Mouse (Mus musculus): ENCODE data around the gene Phf1.
"Not testable (repeated sequence)": the region's sequence is repeated elsewhere in the genome, so short reads cannot be mapped to it uniquely, and the experiment has no call there.

Gene Phf1

DNA sequence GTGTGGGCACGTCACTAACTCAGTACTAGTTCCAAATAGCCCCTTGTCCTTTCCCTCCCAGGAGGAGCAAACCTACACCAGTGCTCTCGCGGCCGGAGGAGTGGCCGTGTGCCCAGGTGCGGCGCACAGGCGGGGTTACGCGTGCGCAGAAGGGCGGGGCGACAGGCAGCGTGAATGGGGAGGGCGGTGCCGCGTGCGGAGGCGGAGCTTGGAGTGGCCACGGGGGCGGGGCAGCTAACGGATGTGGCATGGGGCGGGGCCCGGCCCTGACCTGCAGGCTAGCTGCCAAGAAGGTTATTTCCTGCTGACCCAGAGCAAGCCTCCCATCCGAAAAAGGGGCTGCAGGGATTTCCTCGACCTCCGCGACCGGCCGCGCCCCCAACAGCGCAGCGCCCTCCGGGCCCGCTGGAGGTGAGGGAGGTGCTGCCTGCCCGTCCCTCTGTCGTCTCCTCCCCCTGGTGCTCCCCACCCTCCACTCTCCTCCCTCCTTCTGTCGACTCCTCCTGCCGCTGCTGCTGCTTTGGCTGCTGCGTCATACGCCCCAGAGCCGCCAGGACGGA, at the start of gene Phf1:
Gene Phf1, plus strand, starts transcription at position 214 of the 560 bp plus-strand sequence.
- peak; percentile 72 for DNase-seq (ENCODE audit: low read depth)

DNA sequence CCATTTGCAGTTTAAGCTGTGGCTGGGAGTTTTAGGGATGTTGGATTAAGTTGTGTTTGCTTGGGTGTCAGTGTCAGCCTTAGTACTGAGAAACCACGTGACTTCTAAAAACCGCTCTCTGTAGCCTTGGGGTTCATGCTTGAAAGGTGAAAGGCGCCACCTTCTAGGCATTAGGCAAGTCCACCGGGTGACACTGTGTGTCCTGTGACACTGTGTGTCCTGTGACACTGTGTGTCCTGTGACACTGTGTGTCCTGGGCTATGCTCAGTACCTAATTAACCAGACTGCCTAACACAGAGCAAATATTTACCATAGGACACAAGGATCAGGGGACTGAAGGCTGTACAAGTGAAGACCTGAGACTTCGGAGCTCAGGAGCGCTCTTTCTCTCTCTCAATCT, 49.3 kb upstream of the Phf1 start:
- DNase-seq (ENCODE audit: low read depth): no peak

DNA sequence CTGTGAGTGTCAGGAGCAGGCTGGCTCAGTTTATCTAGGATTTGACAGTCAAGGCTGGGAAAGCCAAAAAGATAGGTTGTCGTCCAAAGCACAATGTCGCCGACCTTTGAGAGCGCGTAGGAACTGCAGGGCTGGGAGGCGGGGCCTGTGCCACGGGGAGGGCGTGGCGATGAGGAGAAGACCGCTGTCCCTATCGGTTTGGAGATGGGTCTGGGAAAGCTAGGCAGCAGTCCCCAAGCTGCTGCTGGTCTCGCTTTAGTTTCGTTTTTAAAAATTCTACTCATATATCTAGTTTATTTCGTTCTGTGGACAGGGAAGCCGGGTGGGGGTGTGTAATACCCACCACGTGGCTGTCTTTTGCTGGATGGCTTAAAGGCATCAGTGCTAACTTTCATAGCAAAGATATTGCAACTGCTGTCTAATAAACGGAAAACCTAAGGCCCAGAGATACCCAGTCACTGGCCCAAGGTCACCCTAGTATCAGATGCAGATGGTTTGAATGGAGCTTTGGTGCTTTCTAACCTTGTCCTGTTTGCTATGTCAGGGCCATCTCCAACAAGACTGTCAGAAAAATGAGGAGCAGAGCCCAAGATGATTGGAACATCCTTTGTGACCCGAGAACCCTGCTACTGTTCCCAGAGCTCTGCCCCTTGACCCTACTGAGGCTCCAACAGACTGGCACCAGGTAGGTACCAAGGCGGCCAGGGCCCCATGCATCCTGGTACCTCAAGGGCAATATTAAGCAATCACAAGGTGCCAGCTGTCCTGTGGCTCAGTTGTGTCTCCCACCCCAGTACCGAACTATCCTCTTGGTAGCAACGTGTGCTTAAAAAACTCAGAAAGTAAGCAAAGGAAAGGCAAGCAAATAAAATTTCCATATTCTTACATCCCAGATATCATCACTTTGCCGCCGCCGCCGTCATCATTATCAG, 47.6 kb upstream of the Phf1 start:
- DNase-seq (ENCODE audit: low read depth): peak; percentile 57

DNA sequence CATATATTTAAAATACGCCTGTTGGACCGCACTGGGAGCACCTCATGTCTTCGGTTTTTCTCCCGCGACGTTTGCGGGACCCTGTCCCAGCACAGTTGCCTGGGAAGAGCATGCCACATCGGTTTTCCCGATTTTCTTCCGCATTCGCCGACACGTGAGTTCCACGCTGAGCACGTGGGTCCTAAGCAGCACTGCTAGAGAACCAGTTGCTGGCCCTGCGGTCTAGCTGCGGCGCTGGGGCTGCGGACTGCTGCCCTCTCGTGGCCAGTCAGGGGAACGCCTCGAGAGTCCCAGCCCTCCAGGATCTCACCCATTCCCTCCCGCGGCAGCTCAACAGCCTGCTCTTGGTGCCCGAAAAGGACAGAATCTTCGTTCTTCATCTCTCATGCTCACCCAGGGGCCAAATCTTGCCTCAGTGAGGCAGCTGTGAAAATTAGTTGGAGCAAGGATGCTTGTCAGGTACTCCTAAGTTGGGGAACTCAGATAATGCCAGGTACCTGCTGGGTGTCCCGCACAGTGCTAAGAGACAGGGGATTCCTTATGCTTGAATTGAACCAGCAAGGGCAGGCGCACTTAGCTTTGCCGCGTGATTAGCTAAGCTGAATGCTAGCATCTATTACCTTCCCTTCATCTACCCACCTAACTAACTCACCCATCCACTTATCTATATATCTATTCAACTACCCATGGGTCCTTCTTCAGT, 46.7 kb upstream of the Phf1 start:
- DNase-seq (ENCODE audit: low read depth): peak; percentile 73

DNA sequence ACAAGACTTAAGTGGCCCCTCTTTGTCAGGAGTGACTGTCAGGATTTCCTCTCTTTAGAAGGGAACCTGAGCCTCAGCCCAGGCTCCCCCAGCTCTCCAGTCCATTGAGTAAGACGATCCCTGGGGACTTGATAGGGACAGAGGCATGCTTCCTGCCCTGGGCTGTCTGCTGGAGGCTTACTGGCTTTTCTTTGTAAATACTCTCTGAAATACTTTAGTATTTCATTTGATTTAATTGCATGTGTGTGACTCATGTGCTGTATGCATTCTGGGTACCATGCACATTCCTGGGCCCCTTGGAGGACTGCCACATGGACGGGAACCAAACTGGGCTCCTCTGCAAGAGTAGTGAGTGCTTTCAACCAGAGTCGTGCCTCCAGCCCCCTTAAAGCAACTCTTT, 44.9 kb upstream of the Phf1 start:
- peak; percentile 35 for DNase-seq (ENCODE audit: low read depth)

DNA sequence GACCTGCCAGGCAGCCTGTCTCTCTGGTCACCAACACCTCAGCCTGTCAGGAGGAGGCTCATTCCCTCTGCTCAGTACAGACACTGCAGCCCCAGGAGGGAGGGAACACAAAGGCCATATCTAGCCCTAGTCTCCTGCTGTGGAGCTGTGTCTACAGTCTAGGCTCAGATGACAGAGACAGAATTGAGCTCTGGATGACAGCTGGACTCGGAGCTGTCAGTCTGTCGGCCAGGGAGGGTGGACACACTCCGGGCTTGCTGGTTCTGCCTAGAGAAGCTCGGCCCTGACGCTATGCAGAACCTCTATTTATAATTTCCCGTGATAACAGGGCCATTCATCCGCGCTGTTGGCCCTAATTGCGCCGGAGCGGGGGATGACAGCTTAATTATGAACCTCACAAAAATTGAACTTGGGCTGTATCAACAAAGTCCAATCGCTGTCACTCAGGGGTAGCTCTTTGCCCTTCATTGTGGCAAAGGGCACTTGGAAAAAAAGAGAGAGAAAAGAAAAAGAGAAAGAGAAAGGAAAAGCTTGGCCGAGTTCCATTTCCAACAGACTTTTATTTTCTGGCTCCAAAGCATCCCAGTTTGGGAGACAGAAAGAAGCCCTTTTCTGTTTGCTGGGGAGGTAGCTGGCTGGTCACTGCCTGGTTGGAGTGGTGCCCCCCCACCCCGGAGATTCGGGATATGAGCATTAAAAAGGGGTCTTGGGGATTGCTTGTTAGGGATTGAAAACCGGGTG, 40.0 kb upstream of the Phf1 start:
- DNase-seq (ENCODE audit: low read depth): no peak

DNA sequence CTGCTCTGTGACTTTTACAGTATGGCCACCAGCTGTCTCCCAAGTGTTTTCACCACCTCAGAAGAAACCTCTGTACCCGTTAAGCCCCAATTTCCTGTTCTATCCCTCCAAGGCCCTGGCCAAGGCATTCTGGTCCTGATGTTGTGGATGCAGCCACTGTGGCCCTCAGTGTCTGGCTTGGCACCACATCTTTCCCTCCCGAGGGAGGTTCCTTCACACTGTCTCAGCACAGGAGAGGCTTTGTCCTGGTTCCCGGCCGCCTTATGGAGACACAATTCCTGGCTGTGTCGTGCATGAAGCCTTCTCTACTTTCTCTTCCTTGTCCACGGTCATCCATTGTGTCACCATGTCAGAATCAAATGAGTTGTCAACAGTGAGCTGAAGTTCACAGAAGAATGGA, 39.4 kb upstream of the Phf1 start:
- no peak for DNase-seq (ENCODE audit: low read depth)

DNA sequence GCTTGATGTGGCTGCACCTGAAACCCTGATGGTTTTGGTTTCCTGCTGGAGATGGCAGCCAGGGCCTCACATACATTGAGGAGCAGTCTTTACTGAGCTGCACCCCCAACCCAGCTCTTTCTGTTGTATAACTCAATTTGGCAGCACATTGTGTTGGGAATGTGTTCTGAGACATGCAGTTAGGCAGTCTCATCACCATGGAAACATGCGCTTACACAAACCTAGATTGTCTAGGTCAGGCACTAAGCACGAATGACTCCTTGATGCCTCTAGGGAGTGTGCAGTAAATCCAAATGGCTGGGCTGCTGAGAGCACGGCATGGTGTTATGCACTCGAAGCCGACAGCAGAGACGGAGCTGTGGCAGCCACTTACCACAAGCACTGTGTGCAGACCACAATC, 38.5 kb upstream of the Phf1 start:
- no peak for DNase-seq (ENCODE audit: low read depth)

DNA sequence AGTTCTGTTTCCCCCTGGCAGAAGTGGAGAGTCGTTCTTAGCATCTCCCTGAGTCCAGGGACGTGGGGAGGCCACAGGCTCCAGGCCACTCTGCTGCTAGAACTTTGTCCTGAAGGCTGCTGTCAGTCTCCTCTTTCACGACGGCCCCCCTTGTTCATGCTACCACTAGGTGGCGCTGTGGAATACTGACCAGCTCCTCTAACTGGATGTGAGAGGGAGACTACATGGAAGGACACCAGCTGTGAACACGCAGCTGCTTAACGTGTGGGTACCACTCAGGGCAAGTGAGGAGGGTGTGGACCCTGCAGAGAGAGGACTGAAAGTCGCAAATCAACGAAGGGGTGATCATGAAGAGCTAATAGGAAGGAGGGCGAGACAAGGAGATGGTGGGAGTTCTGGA, 37.3 kb upstream of the Phf1 start:
- no peak for DNase-seq (ENCODE audit: low read depth)

DNA sequence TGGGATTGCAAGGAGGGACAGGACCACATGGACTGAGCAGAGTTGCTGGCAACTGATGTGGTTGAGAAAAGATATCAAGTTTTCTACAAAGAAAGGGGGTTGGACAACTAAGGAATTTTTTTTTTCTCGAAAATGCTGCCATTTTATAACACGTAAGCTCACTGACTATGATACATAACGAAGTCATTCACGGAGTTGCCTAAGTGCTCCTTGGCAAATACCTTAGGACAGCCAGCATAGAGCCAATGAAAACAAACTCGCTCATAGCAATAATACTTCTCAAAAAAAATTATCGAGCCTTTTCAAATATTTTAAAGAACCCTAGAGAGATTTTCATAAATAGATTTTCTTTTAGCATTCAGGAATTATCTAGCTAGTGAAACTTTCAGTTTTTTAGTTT, 31.9 kb upstream of the Phf1 start:
- peak; percentile 69 for DNase-seq (ENCODE audit: low read depth)

DNA sequence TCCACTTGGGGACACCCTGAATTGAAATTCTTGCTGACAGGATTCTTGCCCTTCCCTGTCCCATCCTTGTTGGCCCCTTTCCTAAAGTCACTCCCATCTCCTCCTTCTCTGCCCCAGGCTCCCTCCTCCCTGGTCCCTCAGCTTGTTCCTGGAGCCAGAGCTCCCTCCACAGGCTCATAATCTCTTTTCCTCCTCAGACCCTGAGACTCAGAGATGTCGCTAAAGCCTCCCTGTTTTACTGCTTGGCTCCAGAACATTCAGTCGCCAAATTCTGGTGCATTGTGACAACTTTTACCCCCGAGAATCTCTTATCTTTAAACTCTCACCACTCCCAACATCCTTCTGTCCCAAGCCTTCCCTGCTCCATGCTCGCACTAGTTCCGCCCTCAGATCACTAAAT, 28.5 kb upstream of the Phf1 start:
- DNase-seq (ENCODE audit: low read depth): no peak

DNA sequence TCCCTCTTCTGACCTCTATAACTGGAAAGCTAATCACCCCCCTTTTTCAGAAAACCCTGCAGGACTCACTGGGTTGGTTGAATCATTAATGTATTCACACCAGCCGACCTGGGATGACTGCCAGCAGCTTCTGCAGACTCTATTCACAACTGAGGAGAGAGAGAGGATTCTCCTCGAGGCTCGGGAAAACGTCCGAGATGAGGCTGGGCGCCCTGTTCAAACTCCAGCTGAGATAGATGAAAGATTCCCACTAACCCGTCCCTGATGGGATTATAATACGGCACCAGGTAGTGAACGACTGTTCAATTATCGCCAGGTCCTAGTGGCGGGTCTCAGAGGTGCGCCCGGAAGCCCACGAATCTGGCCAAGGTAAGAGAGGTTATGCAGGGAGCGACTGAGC, 25.3 kb upstream of the Phf1 start:
- DNase-seq (ENCODE audit: low read depth): not testable (repeated sequence)

DNA sequence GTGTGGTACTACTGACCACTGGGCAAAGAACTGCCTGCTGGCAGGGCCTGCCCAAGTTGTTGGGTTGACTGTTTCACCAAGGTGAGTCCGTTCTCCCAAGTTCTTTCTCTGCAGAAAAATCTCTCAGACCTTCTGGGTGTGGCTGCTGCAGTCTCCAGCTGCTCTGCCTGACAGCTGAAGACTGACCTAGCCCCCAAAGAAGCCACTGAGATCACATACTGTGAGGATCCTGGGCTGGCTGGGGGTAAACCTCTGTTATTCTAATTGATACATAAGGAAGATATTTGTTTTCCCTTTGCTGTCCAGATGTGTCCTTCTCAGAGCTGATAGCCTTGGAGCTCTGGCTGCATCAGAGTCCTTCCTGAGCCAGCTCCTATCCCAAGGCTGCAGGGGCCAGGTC, 17.6 kb upstream of the Phf1 start:
- DNase-seq (ENCODE audit: low read depth): no peak

DNA sequence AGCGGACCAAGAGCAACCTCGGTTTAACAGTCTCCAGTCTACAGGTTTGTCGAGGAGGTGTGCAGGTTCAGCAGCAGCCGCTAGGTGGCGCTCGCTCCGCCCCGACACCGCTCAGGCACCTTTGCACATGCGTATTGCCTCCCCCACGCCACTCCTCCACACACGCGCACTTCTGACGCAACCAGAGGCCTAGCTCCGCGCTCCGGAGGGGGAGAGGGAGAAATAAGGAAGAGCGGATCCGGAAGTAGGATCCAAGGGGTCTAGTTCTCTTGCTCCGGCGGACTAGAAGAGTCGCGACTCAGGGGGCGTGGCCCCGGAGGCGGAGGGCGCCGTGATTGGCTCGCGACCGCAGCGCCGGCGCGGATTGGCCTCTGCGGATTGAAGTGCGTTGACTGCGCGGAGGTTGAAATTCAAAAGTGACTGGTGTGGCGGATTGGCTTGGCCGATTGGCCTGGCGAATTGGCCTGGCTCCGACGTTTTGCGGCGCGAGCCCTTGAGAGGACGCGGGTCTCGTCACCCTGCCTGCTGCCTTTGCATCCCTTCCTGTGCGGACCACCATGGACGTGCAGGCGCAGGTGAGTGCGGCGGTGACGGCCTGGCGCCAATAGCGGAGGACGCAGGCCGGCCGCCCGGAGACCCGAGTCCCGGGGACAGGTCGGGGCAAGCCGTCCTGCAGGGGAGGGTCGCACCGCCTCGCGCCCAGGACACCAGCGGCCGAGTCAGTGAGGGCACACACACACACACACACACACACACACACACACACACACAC, 16.0 kb upstream of the Phf1 start, which contains the start of gene Kifc5b:
Gene Kifc5b, plus strand, starts transcription at position 381 of the 772 bp plus-strand sequence.
- peak; percentile 97 for DNase-seq (ENCODE audit: low read depth)

DNA sequence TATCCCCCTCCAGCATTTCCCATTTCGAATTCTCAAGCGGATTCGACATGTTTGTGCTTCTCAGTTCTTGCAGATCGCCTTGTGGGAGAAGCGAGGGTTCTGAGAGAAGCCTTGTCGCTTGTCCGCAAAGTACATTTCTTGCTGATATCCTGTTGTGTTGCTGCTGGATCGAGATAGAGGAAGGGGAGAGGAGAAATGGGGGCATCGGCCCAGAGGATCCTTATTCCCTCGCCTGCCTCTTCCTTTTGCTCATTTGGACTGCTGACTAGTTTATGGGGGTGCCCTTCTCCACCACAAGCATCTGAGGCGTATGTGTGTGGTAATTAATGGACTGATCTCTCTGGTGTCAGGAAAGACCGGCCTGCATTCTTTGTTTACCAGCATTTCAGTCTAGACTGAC, 15.3 kb upstream of the Phf1 start:
- not testable (repeated sequence) for DNase-seq (ENCODE audit: low read depth)

DNA sequence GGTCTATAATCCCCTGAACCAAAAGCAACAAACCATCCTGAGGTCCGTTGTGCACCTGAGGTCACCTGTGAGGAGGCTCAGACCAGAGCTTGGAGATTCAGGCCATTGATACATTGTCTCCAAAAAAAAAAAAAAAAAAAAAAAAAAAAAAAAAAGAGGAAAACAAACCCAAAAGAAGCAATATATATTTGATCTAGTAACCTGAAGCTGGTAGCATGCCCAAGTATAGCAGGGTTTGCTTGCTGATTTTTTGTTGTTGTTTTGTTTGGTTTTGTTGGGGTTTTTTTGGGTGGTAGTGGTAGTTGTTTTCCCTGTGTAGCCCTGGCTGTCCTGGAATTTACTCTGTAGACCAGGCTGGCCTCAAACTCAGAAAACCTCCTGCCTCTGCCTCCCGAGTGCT, 14.5 kb upstream of the Phf1 start:
- DNase-seq (ENCODE audit: low read depth): no peak

DNA sequence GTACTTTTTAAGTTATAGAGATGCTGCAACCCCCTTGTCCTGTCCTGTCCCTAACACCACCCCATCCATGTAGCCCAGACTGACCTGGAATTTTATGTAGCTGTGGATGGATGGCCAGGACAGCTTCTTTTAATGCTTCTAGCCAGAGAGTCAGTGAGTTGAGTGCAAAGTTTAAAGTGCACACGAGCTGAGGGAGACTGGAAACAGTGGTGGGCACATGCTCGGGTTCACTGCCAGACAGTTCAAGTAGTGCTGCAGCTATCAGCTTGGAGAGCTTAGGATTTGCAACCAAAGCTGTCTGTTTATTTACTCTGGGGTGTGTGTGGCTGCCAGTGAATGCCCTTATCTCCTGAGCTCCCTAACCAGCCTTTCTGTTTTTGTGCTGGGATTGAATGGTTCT, 13.3 kb upstream of the Phf1 start:
- DNase-seq (ENCODE audit: low read depth): not testable (repeated sequence)

DNA sequence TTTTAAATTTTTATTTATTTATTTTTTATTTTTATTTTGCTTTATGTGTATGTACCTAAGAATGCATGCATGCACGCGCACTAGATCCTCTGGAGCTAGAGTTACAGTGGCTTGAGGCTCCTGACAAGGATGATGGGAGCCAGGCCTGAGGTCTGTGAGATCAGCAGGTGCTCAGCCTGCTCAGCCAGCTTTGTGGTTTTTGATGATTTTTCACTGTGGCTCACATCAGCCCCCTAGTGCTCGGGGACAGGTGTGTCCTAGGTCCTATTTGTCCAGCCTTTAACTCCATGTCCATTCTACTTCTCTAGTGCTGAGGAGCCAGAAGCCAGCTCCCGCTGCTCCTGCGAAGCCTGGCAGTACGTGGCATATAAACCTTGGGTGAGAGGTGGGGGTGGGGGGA, 10.5 kb upstream of the Phf1 start:
- DNase-seq (ENCODE audit: low read depth): not testable (repeated sequence)

DNA sequence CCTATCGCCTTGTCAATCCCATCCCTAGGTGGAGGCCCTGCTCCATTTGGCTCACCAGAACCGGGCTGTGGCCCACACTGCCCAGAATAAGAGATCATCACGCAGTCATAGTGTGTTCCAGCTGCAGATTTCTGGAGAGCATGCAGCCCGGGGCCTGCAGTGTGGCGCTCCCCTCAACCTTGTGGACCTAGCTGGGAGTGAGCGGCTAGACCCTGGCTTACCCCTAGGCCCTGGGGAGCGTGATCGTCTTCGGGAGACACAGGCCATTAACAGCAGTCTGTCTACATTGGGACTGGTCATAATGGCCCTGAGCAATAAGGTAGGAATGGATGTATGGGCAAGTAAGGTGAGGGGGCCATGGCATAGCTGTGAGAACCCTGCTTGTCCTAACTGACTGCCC, 7.4 kb upstream of the Phf1 start:
- DNase-seq (ENCODE audit: low read depth): not testable (repeated sequence)

DNA sequence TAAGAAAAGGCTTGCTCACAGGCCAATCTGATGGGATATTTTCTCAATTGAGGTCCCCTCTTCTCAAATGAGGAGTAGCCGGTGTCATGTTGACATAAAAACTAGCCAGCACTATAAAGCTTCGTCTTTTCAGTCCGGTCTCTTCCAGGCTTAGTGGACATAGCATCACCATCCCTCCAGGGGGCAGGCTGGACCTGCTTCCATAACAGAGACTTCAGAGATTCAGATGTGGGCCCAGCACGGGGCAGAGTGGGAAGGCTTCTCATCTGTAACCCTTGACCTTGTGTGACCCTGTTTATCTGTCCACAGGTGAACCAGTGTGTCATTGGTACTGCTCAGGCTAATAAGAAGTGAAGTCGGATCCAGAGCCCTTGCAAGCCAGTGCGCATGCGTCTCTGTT, 1.1 kb upstream of the Phf1 start:
- peak; percentile 35 for DNase-seq (ENCODE audit: low read depth)

DNA sequence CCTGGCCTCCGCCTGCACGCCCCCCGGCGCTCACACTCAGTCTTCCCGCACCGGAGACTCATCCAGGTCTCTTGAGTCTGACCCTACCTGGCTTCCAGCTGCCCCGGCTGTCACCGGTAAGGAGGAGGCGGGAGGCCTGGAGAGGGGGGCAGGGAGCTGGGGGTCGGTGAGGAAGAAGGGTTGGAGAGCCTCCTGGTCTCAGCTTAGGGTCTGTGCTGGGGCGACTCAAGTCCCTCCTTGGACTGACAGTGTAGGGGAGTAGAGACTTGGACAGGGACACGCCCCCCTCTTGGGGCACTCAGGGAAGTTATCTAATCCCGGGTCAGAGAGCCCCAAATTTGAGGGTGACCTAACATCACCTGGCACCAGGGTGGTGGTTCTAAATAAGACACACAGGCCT, 567 bp downstream of the Phf1 start:
- no peak for DNase-seq (ENCODE audit: low read depth)
